ENCODE assay signal across 17 mouse cellular contexts in the genomic region with DNA sequence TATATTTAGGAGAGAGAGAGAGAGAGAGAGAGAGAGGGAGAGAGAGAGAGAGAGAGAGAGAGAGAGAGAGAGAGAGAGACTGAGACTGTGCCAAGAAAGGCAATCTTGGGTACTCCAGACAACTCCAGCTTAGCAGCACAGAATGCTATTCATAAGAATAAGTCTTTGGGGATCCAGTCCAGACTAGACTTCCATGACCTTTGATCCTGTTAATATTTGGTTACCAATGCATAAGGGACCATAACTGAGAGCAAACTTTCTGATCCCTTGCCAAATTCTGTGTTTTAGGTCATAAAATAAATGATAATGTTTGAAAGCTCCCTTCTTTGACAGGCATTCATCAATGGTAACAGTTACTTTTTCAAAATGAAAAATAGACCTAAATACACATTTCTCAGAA. TPM values are rescaled to one million over a fixed set of nuclear protein-coding genes. Genes with fewer than 3 reads are reported as not detected.
DNase-seq lines count a peak whose midpoint lies in the region; ATAC-seq and TF ChIP-seq lines count a peak whose summit lies in the region.
"Had no signal": no experiment of that assay in that cellular context is flagged by ENCODE, and none has a peak within 500 bp of the region (broad histone marks: within the 10 kb centered on the region; RNA-seq: fewer than 3 reads in every experiment).

No protein-coding gene starts in this region.

- no peaks in the 10 kb centered on the region for H3K4me1 ChIP-seq in embryonic facial prominence, embryonic 12.5 days
- no peaks in the 10 kb centered on the region for H3K4me1 ChIP-seq in embryonic facial prominence, embryonic 10.5 days
- peaks cover 3% of the 10 kb centered on the region; the same call in 1 of the 2 replicates for H3K4me1 ChIP-seq in lung, embryonic 14.5 days (ENCODE audit: insufficient read depth)
- H3K4me1 ChIP-seq in lung, adult 2 months (ENCODE audit: control insufficient read depth, insufficient read depth, low read length), result no peaks in the 10 kb centered on the region
- no peaks in the 10 kb centered on the region for H3K4me1 ChIP-seq in cerebellum, adult 2 months (ENCODE audit: control insufficient read depth, insufficient read depth, low read length)
- H3K4me1 ChIP-seq: forebrain, embryonic 13.5 days; forebrain, embryonic 15.5 days had no signal

- no peak overlapping the region for H3K9ac ChIP-seq in embryonic facial prominence, embryonic 12.5 days
- no peak overlapping the region for H3K9ac ChIP-seq in lung, embryonic 14.5 days
- H3K9ac ChIP-seq: forebrain, embryonic 13.5 days; forebrain, embryonic 15.5 days; forebrain, postnatal 0 days had no signal

- no peak overlapping the region for H3K4me3 ChIP-seq in embryonic facial prominence, embryonic 12.5 days
- H3K4me3 ChIP-seq in embryonic facial prominence, embryonic 10.5 days, result no peak overlapping the region
- H3K4me3 ChIP-seq in lung, embryonic 14.5 days (ENCODE audit: low read depth, low read length), result no peak overlapping the region
- H3K4me3 ChIP-seq in lung, adult 2 months (replicated peaks; ENCODE audit: extremely low read depth, low read depth, low read length), result no peak overlapping the region
- no peak overlapping the region for H3K4me3 ChIP-seq in cerebellum, adult 2 months (replicated peaks; ENCODE audit: insufficient read depth, low read depth, low read length)
- H3K4me3 ChIP-seq: forebrain, embryonic 13.5 days; forebrain, embryonic 15.5 days had no signal

- peak; percentile 74; the same call in 1 of the 2 replicates for ATAC-seq in embryonic facial prominence, embryonic 12.5 days (ENCODE audit: insufficient number of reproducible peaks, insufficient read depth, low FRiP score, low TSS enrichment)
- ATAC-seq in lung, embryonic 14.5 days (ENCODE audit: insufficient read depth), result peak; percentile 76
- ATAC-seq: forebrain, embryonic 13.5 days; forebrain, embryonic 15.5 days; forebrain, postnatal 0 days had no signal

- TF ChIP-seq CTCF in lung, embryonic 14.5 days (IDR thresholded peaks at IDR 0.05; ENCODE audit: low read depth), result no peak
- TF ChIP-seq CTCF in lung, adult 2 months (IDR thresholded peaks at IDR 0.05; ENCODE audit: insufficient read depth, low read length), result no peak
- TF ChIP-seq CTCF in cerebellum, adult 2 months (IDR thresholded peaks at IDR 0.05; ENCODE audit: borderline replicate concordance, insufficient read depth, low read depth, low read length), result no peak

- no peak overlapping the region for H3K4me2 ChIP-seq in embryonic facial prominence, embryonic 12.5 days (replicated peaks)
- no peak overlapping the region for H3K4me2 ChIP-seq in lung, embryonic 14.5 days
- H3K4me2 ChIP-seq: forebrain, embryonic 13.5 days; forebrain, embryonic 15.5 days had no signal

- TF ChIP-seq POLR2A in lung, adult 2 months (IDR thresholded peaks at IDR 0.05; ENCODE audit: borderline replicate concordance, extremely low read depth, low read depth, low read length), result no peak
- TF ChIP-seq POLR2A in cerebellum, adult 2 months (IDR thresholded peaks at IDR 0.05; ENCODE audit: borderline replicate concordance, insufficient read depth, low read length), result no peak

- H3K27ac ChIP-seq in embryonic facial prominence, embryonic 12.5 days, result no peak overlapping the region
- H3K27ac ChIP-seq in embryonic facial prominence, embryonic 10.5 days (replicated peaks), result no peak overlapping the region
- H3K27ac ChIP-seq in lung, embryonic 14.5 days (ENCODE audit: low read depth), result no peak overlapping the region
- H3K27ac ChIP-seq in cerebellum, adult 2 months (ENCODE audit: insufficient read depth, low read length), result no peak overlapping the region
- H3K27ac ChIP-seq: forebrain, embryonic 13.5 days; forebrain, embryonic 15.5 days had no signal

- H3K36me3 ChIP-seq in embryonic facial prominence, embryonic 12.5 days, result no peaks in the 10 kb centered on the region
- no peaks in the 10 kb centered on the region for H3K36me3 ChIP-seq in embryonic facial prominence, embryonic 10.5 days (replicated peaks)
- H3K36me3 ChIP-seq in lung, embryonic 14.5 days (ENCODE audit: insufficient read depth), result no peaks in the 10 kb centered on the region
- H3K36me3 ChIP-seq: forebrain, embryonic 15.5 days had no signal

- H3K27me3 ChIP-seq in embryonic facial prominence, embryonic 12.5 days, result no peaks in the 10 kb centered on the region
- H3K27me3 ChIP-seq in embryonic facial prominence, embryonic 10.5 days (replicated peaks; ENCODE audit: low read depth, poor library complexity, severe bottlenecking), result no peaks in the 10 kb centered on the region
- H3K27me3 ChIP-seq in lung, embryonic 14.5 days (ENCODE audit: insufficient read depth, low read length), result no peaks in the 10 kb centered on the region
- no peaks in the 10 kb centered on the region for H3K27me3 ChIP-seq in cerebellum, adult 2 months (ENCODE audit: control insufficient read depth, insufficient read depth, low read length)
- H3K27me3 ChIP-seq: forebrain, embryonic 13.5 days; forebrain, embryonic 15.5 days had no signal

- DNase-seq in embryonic facial prominence, embryonic 10.5 days (ENCODE audit: low spot score), result no peak
- DNase-seq in lung, embryonic 14.5 days, result peak; percentile 70
- DNase-seq in lung, adult 2 months, result no peak
- peak; percentile 39 for DNase-seq in mesoderm, embryonic 11.5 days (ENCODE audit: low read depth, low spot score)
- DNase-seq in cerebellum, adult 2 months, result no peak
- DNase-seq: adrenal gland, adult 2 months; adrenal gland, postnatal 10 days; adrenal gland, postnatal 25 days; cerebellum, adult 11 months; cerebellum, adult 18-20 months; cerebellum, adult 9-10 months; cerebellum, postnatal 10 days; cerebellum, postnatal 25 days; forebrain, postnatal 0 days had no signal

- no peaks in the 10 kb centered on the region for H3K9me3 ChIP-seq in embryonic facial prominence, embryonic 12.5 days
- H3K9me3 ChIP-seq in embryonic facial prominence, embryonic 10.5 days, result no peaks in the 10 kb centered on the region
- H3K9me3 ChIP-seq in lung, embryonic 14.5 days (ENCODE audit: low read depth, low read length), result no peaks in the 10 kb centered on the region
- H3K9me3 ChIP-seq: forebrain, embryonic 13.5 days; forebrain, embryonic 15.5 days had no signal

RNA-seq across cellular contexts. Expression of a gene that starts 6.7 kb away (rescaled TPM):
- polyA plus RNA-seq in embryonic facial prominence, embryonic 12.5 days (2016; fragmentation: Nextera tagmentation; extraction: Ambion mirVana), result 79.0 and 87.0 TPM in 2 replicates
- polyA plus RNA-seq in embryonic facial prominence, embryonic 10.5 days (2016; fragmentation: Nextera tagmentation; extraction: Ambion mirVana), result 2.7 and 4.9 TPM in 2 replicates
- polyA plus RNA-seq in lung, embryonic 14.5 days (2014; fragmentation: Nextera tagmentation; extraction: Ambion mirVana), result 117 and 150 TPM in 2 replicates
- 105 and 154 TPM in 2 replicates for polyA plus RNA-seq in lung, adult 2 months (2012; rRNA removed)
- 20.2 and 25.4 TPM in 2 replicates for polyA plus RNA-seq in cerebellum, adult 2 months (2012; rRNA removed)

Comparison
In these comparisons a context has a peak if more than half of its experiments do, and no peak if none do; other contexts are left out.
1. DNase-seq: peak in lung, embryonic 14.5 days (single experiment) and mesoderm, embryonic 11.5 days (single experiment); none in embryonic facial prominence, embryonic 10.5 days (single experiment), lung, adult 2 months (single experiment) and cerebellum, adult 2 months (0 of 2).